Comparison of ENCODE assay signal across 24 mouse cellular contexts in genomic region chr5:88687996-88688406, GRCm38 (mm10). TPM values are rescaled to one million over a fixed set of nuclear protein-coding genes. Genes with fewer than 3 reads are reported as not detected.
DNase-seq lines count a peak whose midpoint lies in the region; ATAC-seq lines count a peak whose summit lies in the region.
"Had no signal": no experiment of that assay in that cellular context is flagged by ENCODE, and none has a peak within 500 bp of the region (broad histone marks: within the 10 kb centered on the region; RNA-seq: fewer than 3 reads in every experiment).

No protein-coding gene starts in this region.

- ATAC-seq in granulocyte monocyte progenitor cell, adult 5-6 weeks (replicated peaks; ENCODE audit: poor library complexity, severe bottlenecking) = peak; percentile 15; the same call in 1 of the 2 replicates
- ATAC-seq in erythroblast, adult 5-6 weeks (replicated peaks; ENCODE audit: low FRiP score, poor library complexity, severe bottlenecking) = no peak
- ATAC-seq: activated CD4-positive, CD25-positive, alpha-beta regulatory T cell, adult 4 months; forebrain, embryonic 16.5 days had no signal

- DNase-seq in 3134 (ENCODE audit: extremely low read depth, insufficient read length, low spot score) (peak; percentile 36), 416B (ENCODE audit: low read depth) (peak; percentile 72), MN1 (ENCODE audit: low spot score) (peak; percentile 28)
- DNase-seq in embryo, embryonic 10 days (ENCODE audit: low spot score) = no peak
- no peak for DNase-seq in layer of hippocampus, adult 9-10 months (ENCODE audit: low spot score)
- DNase-seq: adrenal gland, adult 8-10 months; cerebellum, adult 18-20 months; cerebellum, postnatal 25 days; gastrocnemius, postnatal 25 days; heart, postnatal 36 days; kidney, adult 2 months; kidney, postnatal 10 days; liver, embryonic 13.5 days; lung, adult 2 months; lung, postnatal 14 days; midbrain, embryonic 14.5 days; retina, postnatal 1 day; right cerebral cortex, postnatal 25 days; spleen, adult 18-20 months; thymus, postnatal 14 days had no signal

RNA-seq across cellular contexts. Expression of gene Grsf1, which starts 12.0 kb away (rescaled TPM):
- total RNA-seq in granulocyte monocyte progenitor cell, adult 5-6 weeks (2014; fragmentation: Nextera tagmentation) = 57.6 and 66.7 TPM in 2 replicates
- total RNA-seq in granulocyte monocyte progenitor cell, adult 5-6 weeks (2017) = 65.5 and 87.2 TPM in 2 replicates
- 15.9 and 26.3 TPM in 2 replicates for total RNA-seq in erythroblast, adult 5-6 weeks (2015; ENCODE audit: low replicate concordance)
- total RNA-seq in erythroblast, adult 5-6 weeks (2017; ENCODE audit: low replicate concordance) = 17.6 and 31.3 TPM in 2 replicates

RNA-seq across cellular contexts. Expression of gene Mob1b, which starts 32.7 kb away (rescaled TPM):
- total RNA-seq in granulocyte monocyte progenitor cell, adult 5-6 weeks (2014; fragmentation: Nextera tagmentation) = 25.6 and 28.9 TPM in 2 replicates
- total RNA-seq in granulocyte monocyte progenitor cell, adult 5-6 weeks (2017) = 6.7 and 9.6 TPM in 2 replicates
- total RNA-seq in erythroblast, adult 5-6 weeks (2015; ENCODE audit: low replicate concordance) = 21.7 and 33.6 TPM in 2 replicates
- 15.7 and 19.4 TPM in 2 replicates for total RNA-seq in erythroblast, adult 5-6 weeks (2017; ENCODE audit: low replicate concordance)

Comparison
In these comparisons a context has a peak if more than half of its experiments do, and no peak if none do; other contexts are left out.
1. DNase-seq: peak in 3134 (single experiment), 416B (single experiment) and MN1 (single experiment); none in embryo, embryonic 10 days (single experiment) and layer of hippocampus, adult 9-10 months (single experiment).